Mouse (Mus musculus): Measurements from ENCODE around the gene Trpd52l3.
"Not testable (repeated sequence)": the region's sequence is repeated elsewhere in the genome, so short reads cannot be mapped to it uniquely, and the experiment has no call there.

The Trpd52l3 gene

GRCm38 (mm10) chr19:30003621-30004020, at the start of gene Trpd52l3:
Trpd52l3 (plus strand) TSS chr19:30003790.
- DNase-seq (ENCODE audit: low spot score), result no peak

GRCm38 (mm10) chr19:29953833-29954232, 49.8 kb upstream of the Trpd52l3 start:
- no peak for DNase-seq (ENCODE audit: low spot score)

DNA sequence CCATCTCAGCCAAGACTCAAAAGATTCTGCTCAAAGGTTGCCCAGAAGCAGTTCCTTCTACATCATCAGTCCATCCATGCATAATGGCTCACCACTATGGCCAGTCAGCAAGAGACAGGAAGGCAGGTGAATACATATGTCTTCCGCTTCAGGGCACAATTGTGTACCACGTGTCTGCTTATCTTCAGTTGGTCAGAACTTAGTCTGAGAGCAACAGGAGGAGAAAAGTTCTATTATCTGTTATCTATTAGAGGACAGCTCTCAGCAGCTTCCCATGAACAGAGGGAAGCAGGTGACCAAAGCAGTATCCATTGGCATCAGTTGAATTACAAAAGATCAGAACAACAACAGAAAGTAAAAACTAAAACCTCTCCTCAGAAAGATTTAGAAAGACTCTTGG, 48.1 kb upstream of the Trpd52l3 start:
- DNase-seq (ENCODE audit: low spot score), result no peak

DNA sequence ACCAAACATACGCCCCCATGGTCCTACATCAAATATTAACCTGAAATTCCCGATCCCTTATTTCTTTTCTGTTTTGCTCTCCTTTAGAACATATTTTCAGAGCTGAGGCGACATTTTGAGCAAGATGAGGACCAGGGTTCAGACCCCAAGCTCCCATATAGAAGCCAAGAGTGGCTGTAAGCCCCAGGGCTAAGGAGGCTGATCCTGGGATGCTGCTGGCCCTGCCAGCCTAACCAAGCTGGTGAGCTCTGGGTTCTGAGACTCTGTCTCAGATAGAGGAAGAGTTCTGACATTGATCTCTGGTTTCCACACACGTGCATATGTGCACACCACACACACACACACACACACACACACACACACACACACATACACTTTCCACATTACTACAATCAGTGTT, 42.7 kb upstream of the Trpd52l3 start:
- no peak for DNase-seq (ENCODE audit: low spot score)

DNA sequence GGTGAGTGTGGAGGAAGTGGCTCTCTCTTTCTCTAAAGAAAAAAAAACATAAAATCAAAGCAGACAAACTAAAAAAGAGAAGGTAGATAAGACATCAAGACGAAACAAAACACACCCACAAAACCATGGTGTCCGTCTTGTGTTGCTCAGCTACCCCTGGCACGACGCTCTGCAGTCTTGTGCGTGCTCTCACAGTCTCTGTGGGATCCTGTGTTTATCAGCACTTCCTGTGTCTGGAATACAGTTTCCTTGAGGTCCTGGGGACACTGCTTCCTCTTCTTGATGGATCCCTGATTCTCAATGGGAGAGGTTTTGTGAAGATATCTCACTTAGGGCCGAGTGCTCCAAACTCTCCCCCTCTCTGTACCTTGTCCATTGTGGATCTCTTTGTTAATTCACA, 41.7 kb upstream of the Trpd52l3 start:
- no peak for DNase-seq (ENCODE audit: low spot score)

GRCm38 (mm10) chr19:29963598-29964092, 39.9 kb upstream of the Trpd52l3 start:
- no peak for DNase-seq (ENCODE audit: low spot score)

DNA sequence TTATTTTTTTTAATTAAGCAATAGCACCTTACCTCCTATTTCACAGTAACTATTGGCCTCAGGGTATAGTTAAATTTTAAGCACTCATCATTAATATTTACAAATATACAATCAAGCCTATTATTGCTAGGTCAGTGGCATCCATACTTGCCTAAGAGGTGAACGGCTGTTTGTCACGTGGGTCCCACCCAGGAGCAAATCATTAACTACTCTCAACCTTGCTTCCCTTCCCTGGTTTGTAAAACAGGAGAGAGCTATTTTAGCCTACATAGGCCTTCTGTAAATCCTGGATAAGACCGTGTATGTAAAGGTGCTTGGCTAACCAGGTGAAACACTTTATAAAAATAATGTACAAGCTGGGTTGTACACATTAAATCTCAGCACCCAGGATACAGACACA, 35.6 kb upstream of the Trpd52l3 start:
- DNase-seq (ENCODE audit: low spot score), result no peak

GRCm38 (mm10) chr19:29973396-29973795, 30.2 kb upstream of the Trpd52l3 start:
- no peak for DNase-seq (ENCODE audit: low spot score)

- no peak for DNase-seq (ENCODE audit: low spot score)
These were observed 24.7 kb upstream of the Trpd52l3 start for GRCm38 (mm10) chr19:29978847-29979246.

- no peak for DNase-seq (ENCODE audit: low spot score)
These were observed 24.0 kb upstream of the Trpd52l3 start for GRCm38 (mm10) chr19:29979452-29980089.

- peak; percentile 41 for DNase-seq (ENCODE audit: low spot score)
These were observed 19.2 kb upstream of the Trpd52l3 start for GRCm38 (mm10) chr19:29984208-29985005.

GRCm38 (mm10) chr19:29986464-29987091, 17.0 kb upstream of the Trpd52l3 start:
- DNase-seq (ENCODE audit: low spot score), result no peak

GRCm38 (mm10) chr19:30000406-30001365, 2.9 kb upstream of the Trpd52l3 start:
- no peak for DNase-seq (ENCODE audit: low spot score)

DNA sequence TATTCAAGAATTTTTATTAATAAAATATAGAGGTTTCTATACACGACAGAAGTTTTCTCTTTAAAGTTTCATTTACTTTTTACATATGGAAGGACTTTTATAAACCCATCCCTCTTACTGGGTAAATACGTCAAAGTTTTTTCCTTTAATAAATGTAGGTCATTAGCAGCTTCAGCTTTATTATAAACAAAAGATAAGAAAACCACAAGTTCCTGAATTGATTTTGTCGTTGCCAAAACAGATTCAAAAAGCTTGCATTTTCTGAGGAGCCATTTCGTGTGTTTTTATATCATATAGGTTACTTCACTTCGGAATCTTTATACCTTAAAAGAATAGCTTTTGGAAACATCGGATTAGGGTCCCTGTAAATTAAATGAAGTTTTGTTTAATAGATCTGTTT, 2.0 kb upstream of the Trpd52l3 start:
- no peak for DNase-seq (ENCODE audit: low spot score)

DNA sequence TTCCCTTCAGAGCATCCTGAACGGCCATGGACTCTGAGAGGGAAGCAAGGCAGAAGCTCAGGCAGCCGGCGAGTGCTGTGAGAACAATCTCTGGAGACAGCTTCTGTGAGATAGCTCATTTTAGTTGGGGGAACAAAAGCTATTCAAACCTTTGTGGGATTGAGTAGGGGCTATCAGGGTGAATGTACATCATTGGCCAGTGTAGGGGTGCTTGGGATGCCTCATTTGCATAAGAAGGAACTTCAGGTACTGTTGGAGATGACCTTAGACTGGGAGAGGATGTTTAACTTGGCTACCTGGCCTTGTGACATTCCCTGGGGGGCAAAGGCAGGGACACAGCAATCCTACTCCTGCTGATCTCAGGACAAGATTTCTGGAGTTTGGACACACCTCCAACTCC, 2.8 kb downstream of the Trpd52l3 start:
- DNase-seq (ENCODE audit: low spot score), result no peak

DNA sequence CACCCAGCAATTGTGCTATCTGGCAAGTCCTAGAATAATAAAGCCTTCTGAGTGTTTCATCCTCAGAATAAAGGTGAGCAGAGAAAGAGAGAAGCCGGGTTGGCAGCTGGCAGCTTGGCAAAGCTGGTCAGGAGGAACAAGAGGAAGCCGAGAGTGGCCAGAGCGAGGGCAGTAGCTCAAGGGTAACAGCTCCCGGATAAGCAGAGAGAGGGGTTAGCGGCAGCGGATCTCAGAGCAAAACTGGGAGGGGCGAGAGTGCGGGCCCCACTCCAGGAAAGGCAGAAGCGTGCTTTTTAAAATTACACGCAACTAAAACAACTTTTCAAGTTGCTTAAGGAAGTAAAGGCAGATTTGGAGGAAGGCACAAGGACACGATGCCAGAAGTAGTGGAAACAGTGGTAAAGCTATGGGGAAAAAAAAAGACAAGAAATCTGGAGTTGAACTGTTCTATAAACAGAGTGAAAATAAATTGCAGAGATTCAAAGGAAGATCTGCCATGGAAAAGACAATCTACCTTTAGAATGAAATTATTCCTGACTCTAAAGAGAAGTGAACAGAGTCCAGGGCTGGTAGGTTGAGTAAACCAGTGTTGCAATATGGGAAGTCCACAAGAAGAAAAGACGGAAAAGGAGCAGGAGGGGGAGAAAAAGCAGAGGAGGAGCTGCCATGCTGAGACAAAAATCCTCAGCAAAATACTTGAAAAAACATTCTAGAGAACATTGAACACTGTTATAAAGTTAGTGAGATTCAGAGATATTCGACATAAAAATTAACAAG, 7.1 kb downstream of the Trpd52l3 start:
- no peak for DNase-seq (ENCODE audit: low spot score)

GRCm38 (mm10) chr19:30014331-30014730, 10.7 kb downstream of the Trpd52l3 start:
- DNase-seq (ENCODE audit: low spot score), result no peak

- DNase-seq (ENCODE audit: low spot score), result no peak
These were observed 12.6 kb downstream of the Trpd52l3 start for GRCm38 (mm10) chr19:30016156-30016555.

GRCm38 (mm10) chr19:30023419-30023818, 19.8 kb downstream of the Trpd52l3 start:
- not testable (repeated sequence) for DNase-seq (ENCODE audit: low spot score)

GRCm38 (mm10) chr19:30029002-30029710, 25.6 kb downstream of the Trpd52l3 start:
- no peak for DNase-seq (ENCODE audit: low spot score)

Data from ovary, adult 18-20 months (tissue).